Mouse (Mus musculus): ENCODE measurements at regions not wholly inside any gene's neighbourhood (a gene's known extent, or its start where the extent isn't known, plus 50 kb on each side); places are given as distances from the start of the nearest gene placed in this dataset.

- TF ChIP-seq EP300 (IDR thresholded peaks at IDR 0.05; ENCODE audit: low read depth) (no peak), CTCF (IDR thresholded peaks at IDR 0.05; ENCODE audit: low read depth) (no peak)
These were observed 629.3 kb downstream of the Lmo4 start for GRCm38 (mm10) chr3:143575737-143576136.

All from heart, postnatal 0 days (tissue).